Mouse (Mus musculus): ENCODE results near the gene Helz. TPM values are rescaled to one million over a fixed set of nuclear protein-coding genes. Genes with fewer than 3 reads are reported as not detected.
A peak's percentile ranks its signal among the peaks of the same experiment; 100 is the strongest.
"Not testable (repeated sequence)": the region's sequence is repeated elsewhere in the genome, so short reads cannot be mapped to it uniquely, and the experiment has no call there.

The Helz gene
- polyA plus RNA-seq (2014; fragmentation: Nextera tagmentation; extraction: Ambion mirVana): 23.4 and 24.7 TPM in 2 replicates

- ATAC-seq (ENCODE audit: insufficient number of reproducible peaks, low FRiP score, low TSS enrichment, low read depth) (peak; percentile 74), DNase-seq (ENCODE audit: low spot score) (peak; percentile 86)
- Histone ChIP-seq H3K9ac (ENCODE audit: low read length) (peak within 1 kb of the TSS; percentile 87), H3K27ac (replicated peaks; ENCODE audit: low read depth, low read length) (peak within 1 kb of the TSS; percentile 76; the same call in 1 of the 2 replicates), H3K4me1 (ENCODE audit: control insufficient read depth, insufficient read depth, low read length) (0 out of 2 replicates have a peak, but pooled peaks cover 2% of the 10 kb centered on the region), H3K27me3 (ENCODE audit: control insufficient read depth, insufficient read depth, low read length) (no peaks in the 10 kb centered on the region), H3K9me3 (ENCODE audit: control insufficient read depth, low read length) (no peaks in the 10 kb centered on the region), H3K4me3 (ENCODE audit: low read depth, low read length) (peak within 1 kb of the TSS; percentile 86), H3K4me2 (ENCODE audit: low read depth, severe bottlenecking) (peak within 1 kb of the TSS; percentile 92), H3K36me3 (ENCODE audit: control insufficient read depth, insufficient read depth, low read length) (no peaks in the 10 kb centered on the region; the same call in 1 of the 2 replicates)
- under 1% methylated on average over 62 of the region's 70 CpGs for WGBS
Observed at GRCm38 (mm10) chr11:107547351-107548203, at the start of gene Helz. Gene Helz (plus strand): TSS chr11:107547930.

- WGBS: 86% methylated on average over 8 of the region's 8 CpGs
- no peaks in the 10 kb centered on the region for H3K27me3 ChIP-seq (ENCODE audit: control insufficient read depth, insufficient read depth, low read length)
- H3K9me3 ChIP-seq (ENCODE audit: control insufficient read depth, low read length): no peaks in the 10 kb centered on the region
- DNase-seq (ENCODE audit: low spot score): no peak
- H3K4me1 ChIP-seq (ENCODE audit: control insufficient read depth, insufficient read depth, low read length): no peaks in the 10 kb centered on the region
- ATAC-seq (ENCODE audit: insufficient number of reproducible peaks, low FRiP score, low TSS enrichment, low read depth): no peak
- 0 out of 2 replicates have a peak, but pooled peaks cover 2% of the 10 kb centered on the region for H3K36me3 ChIP-seq (ENCODE audit: control insufficient read depth, insufficient read depth, low read length)
- H3K4me3 ChIP-seq (ENCODE audit: low read depth, low read length): no peak overlapping the region
- H3K4me2 ChIP-seq (ENCODE audit: low read depth, severe bottlenecking): no peak overlapping the region
- no peak overlapping the region for H3K27ac ChIP-seq (replicated peaks; ENCODE audit: low read depth, low read length)
- H3K9ac ChIP-seq (ENCODE audit: low read length): no peak overlapping the region
Observed at GRCm38 (mm10) chr11:107502801-107503200, 44.9 kb upstream of the Helz start.

DNA sequence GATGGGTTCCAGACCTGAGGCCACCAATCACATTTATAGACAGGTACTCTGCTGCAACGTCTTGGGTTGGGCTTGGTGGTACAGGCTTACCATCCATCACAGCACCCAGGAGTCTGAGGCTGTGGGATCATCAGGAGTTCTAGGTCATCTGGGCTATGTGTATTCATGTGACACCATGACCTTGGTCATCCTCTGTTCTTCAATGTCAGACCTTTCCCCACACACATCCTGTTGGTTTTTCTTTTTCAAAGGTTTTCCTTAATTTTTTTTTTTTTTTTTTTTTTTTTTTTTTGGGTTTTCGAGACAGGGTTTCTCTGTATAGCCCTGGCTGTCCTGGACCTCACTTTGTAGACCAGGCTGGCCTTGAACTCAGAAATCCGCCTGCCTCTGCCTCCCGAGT lies 43.4 kb upstream of the Helz start:
- not testable (repeated sequence) for H3K36me3 ChIP-seq (ENCODE audit: control insufficient read depth, insufficient read depth, low read length); ATAC-seq (ENCODE audit: insufficient number of reproducible peaks, low FRiP score, low TSS enrichment, low read depth); H3K9ac ChIP-seq (ENCODE audit: low read length); DNase-seq (ENCODE audit: low spot score); H3K9me3 ChIP-seq (ENCODE audit: control insufficient read depth, low read length); H3K4me2 ChIP-seq (ENCODE audit: low read depth, severe bottlenecking); H3K4me1 ChIP-seq (ENCODE audit: control insufficient read depth, insufficient read depth, low read length); H3K27me3 ChIP-seq (ENCODE audit: control insufficient read depth, insufficient read depth, low read length); H3K27ac ChIP-seq (replicated peaks; ENCODE audit: low read depth, low read length); H3K4me3 ChIP-seq (ENCODE audit: low read depth, low read length)
- 87% methylated on average over 3 of the region's 4 CpGs for WGBS

GRCm38 (mm10) chr11:107506260-107506659 lies 41.5 kb upstream of the Helz start:
- Histone ChIP-seq H3K4me2 (ENCODE audit: low read depth, severe bottlenecking) (no peak overlapping the region), H3K27me3 (ENCODE audit: control insufficient read depth, insufficient read depth, low read length) (no peaks in the 10 kb centered on the region), H3K9me3 (ENCODE audit: control insufficient read depth, low read length) (no peaks in the 10 kb centered on the region), H3K27ac (replicated peaks; ENCODE audit: low read depth, low read length) (no peak overlapping the region), H3K9ac (ENCODE audit: low read length) (no peak overlapping the region), H3K4me3 (ENCODE audit: low read depth, low read length) (no peak overlapping the region), H3K36me3 (ENCODE audit: control insufficient read depth, insufficient read depth, low read length) (no peaks in the 10 kb centered on the region), H3K4me1 (ENCODE audit: control insufficient read depth, insufficient read depth, low read length) (0 out of 2 replicates have a peak, but pooled peaks cover 4% of the 10 kb centered on the region)
- WGBS: 79% methylated on average over 1 of the region's 1 CpGs
- DNase-seq (ENCODE audit: low spot score) (no peak), ATAC-seq (ENCODE audit: insufficient number of reproducible peaks, low FRiP score, low TSS enrichment, low read depth) (no peak)

DNA sequence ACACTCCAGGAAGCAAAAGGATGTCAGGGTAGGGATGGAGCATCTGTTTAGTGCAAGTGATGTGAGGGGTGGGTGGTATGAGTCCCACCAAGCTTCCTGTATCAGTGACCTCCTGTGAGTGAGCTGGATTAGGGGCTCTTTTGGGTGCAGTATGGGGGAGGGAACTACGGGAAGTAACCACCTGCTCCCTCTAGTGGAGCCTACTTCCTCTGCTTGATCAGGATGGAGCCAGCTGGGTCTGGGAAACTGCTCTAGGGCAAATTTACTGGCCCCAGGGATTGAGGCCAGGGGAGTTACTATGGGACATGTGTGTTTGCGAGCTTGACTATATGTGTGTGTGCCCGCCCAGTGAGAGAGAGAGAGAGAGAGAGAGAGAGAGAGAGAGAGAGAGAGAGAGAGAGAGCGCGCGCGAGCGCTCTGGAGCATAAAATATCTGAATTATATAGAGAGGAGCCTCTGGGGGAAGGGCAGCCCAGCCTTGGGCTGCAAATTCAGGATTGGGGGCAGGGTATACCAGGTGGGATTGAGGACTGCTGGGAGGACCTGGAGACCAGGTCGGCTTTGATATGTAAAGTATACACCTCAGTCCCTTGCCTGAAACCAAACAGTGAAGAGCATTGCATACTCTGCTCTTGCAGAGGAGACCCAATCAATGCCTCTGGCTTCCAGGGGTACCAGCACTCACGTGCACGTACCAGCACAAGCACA lies 37.9 kb upstream of the Helz start:
- H3K9ac ChIP-seq (ENCODE audit: low read length): no peak overlapping the region
- no peak overlapping the region for H3K4me2 ChIP-seq (ENCODE audit: low read depth, severe bottlenecking)
- peak; percentile 41 for DNase-seq (ENCODE audit: low spot score)
- H3K9me3 ChIP-seq (ENCODE audit: control insufficient read depth, low read length): no peaks in the 10 kb centered on the region
- no peak overlapping the region for H3K4me3 ChIP-seq (ENCODE audit: low read depth, low read length)
- H3K4me1 ChIP-seq (ENCODE audit: control insufficient read depth, insufficient read depth, low read length): 0 out of 2 replicates have a peak, but pooled peaks cover 4% of the 10 kb centered on the region
- 19% methylated on average over 11 of the region's 11 CpGs for WGBS
- no peaks in the 10 kb centered on the region for H3K36me3 ChIP-seq (ENCODE audit: control insufficient read depth, insufficient read depth, low read length)
- H3K27me3 ChIP-seq (ENCODE audit: control insufficient read depth, insufficient read depth, low read length): no peaks in the 10 kb centered on the region
- H3K27ac ChIP-seq (replicated peaks; ENCODE audit: low read depth, low read length): no peak overlapping the region
- peak; percentile 56 for ATAC-seq (ENCODE audit: insufficient number of reproducible peaks, low FRiP score, low TSS enrichment, low read depth)

GRCm38 (mm10) chr11:107510362-107511269 lies 37.1 kb upstream of the Helz start:
- H3K4me1 ChIP-seq (ENCODE audit: control insufficient read depth, insufficient read depth, low read length): 0 out of 2 replicates have a peak, but pooled peaks cover 4% of the 10 kb centered on the region
- WGBS: 2% methylated on average over 18 of the region's 18 CpGs
- no peaks in the 10 kb centered on the region for H3K9me3 ChIP-seq (ENCODE audit: control insufficient read depth, low read length)
- ATAC-seq (ENCODE audit: insufficient number of reproducible peaks, low FRiP score, low TSS enrichment, low read depth): no peak
- no peak overlapping the region for H3K9ac ChIP-seq (ENCODE audit: low read length)
- no peaks in the 10 kb centered on the region for H3K36me3 ChIP-seq (ENCODE audit: control insufficient read depth, insufficient read depth, low read length)
- no peaks in the 10 kb centered on the region for H3K27me3 ChIP-seq (ENCODE audit: control insufficient read depth, insufficient read depth, low read length)
- no peak overlapping the region for H3K27ac ChIP-seq (replicated peaks; ENCODE audit: low read depth, low read length)
- H3K4me2 ChIP-seq (ENCODE audit: low read depth, severe bottlenecking): peak overlapping the region; percentile 28
- peak; percentile 60 for DNase-seq (ENCODE audit: low spot score)
- no peak overlapping the region for H3K4me3 ChIP-seq (ENCODE audit: low read depth, low read length)

- H3K27me3 ChIP-seq (ENCODE audit: control insufficient read depth, insufficient read depth, low read length); H3K36me3 ChIP-seq (ENCODE audit: control insufficient read depth, insufficient read depth, low read length); H3K4me3 ChIP-seq (ENCODE audit: low read depth, low read length); H3K4me2 ChIP-seq (ENCODE audit: low read depth, severe bottlenecking); ATAC-seq (ENCODE audit: insufficient number of reproducible peaks, low FRiP score, low TSS enrichment, low read depth); H3K27ac ChIP-seq (replicated peaks; ENCODE audit: low read depth, low read length); H3K9me3 ChIP-seq (ENCODE audit: control insufficient read depth, low read length); H3K9ac ChIP-seq (ENCODE audit: low read length); H3K4me1 ChIP-seq (ENCODE audit: control insufficient read depth, insufficient read depth, low read length): not testable (repeated sequence)
- WGBS: 43% methylated on average over 5 of the region's 5 CpGs
- DNase-seq (ENCODE audit: low spot score): peak; percentile 83
Observed at GRCm38 (mm10) chr11:107511954-107512353, 35.8 kb upstream of the Helz start.

- DNase-seq (ENCODE audit: low spot score): no peak
- Histone ChIP-seq H3K4me3 (ENCODE audit: low read depth, low read length) (no peak overlapping the region), H3K9me3 (ENCODE audit: control insufficient read depth, low read length) (no peaks in the 10 kb centered on the region), H3K4me2 (ENCODE audit: low read depth, severe bottlenecking) (no peak overlapping the region), H3K27ac (replicated peaks; ENCODE audit: low read depth, low read length) (no peak overlapping the region), H3K27me3 (ENCODE audit: control insufficient read depth, insufficient read depth, low read length) (no peaks in the 10 kb centered on the region), H3K4me1 (ENCODE audit: control insufficient read depth, insufficient read depth, low read length) (0 out of 2 replicates have a peak, but pooled peaks cover 4% of the 10 kb centered on the region), H3K36me3 (ENCODE audit: control insufficient read depth, insufficient read depth, low read length) (no peaks in the 10 kb centered on the region), H3K9ac (ENCODE audit: low read length) (no peak overlapping the region)
- WGBS: 89% methylated on average over 10 of the region's 10 CpGs
- ATAC-seq (ENCODE audit: insufficient number of reproducible peaks, low FRiP score, low TSS enrichment, low read depth): no peak
Observed at GRCm38 (mm10) chr11:107513047-107513446, 34.7 kb upstream of the Helz start.
